Mouse (Mus musculus) 3134 (cell line): ENCODE data around the gene Ngf.
A peak's percentile ranks its signal among the peaks of the same experiment; 100 is the strongest.

Source experiments
- DNase-seq: peaks from one replicate; pipeline ENCODE4 v3.0.0-alpha.2; 2011; ENCODE audit warnings: low spot score; ENCODE audit not compliant: insufficient read length; ENCODE audit errors: extremely low read depth

Ngf gene

DNA sequence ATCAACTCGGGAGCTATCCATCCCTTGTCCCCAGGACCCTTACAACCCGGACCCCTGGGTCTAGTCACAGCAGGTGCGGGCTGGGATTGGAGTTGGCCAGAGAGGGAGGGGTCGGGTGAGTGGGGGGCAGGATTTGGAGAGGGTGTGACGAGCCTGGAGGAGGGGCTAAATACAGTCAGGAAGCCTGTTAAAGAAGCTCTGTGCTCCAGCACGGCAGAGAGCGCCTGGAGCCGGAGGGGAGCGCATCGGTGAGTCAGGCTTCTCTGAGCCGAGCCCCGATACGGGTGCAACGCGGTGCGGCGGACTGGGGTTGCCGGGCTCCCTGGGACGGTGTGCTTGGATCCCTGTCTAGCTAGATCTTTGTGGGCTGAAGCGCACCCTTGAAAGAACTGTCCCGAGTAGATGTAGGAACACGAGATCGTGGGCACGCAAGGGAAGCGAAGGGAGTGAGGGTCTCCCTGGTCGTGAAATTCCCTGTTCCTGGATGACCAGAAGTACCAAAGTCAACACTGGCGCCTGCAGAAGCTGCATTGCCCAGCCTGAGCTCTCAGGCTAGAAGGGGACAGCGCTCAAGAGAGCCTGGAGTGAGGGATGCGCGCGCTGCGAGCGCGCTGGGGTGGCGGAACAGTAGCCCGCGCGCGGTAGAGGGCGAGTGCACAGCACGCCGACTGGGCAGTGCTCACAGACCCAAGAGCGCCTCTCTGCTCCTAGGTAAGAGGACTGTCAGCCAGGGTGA is at the start of gene Ngf:
Ngf (plus strand) TSS at position 207 of the 736 bp plus-strand sequence.
- DNase-seq, result no peak

DNA sequence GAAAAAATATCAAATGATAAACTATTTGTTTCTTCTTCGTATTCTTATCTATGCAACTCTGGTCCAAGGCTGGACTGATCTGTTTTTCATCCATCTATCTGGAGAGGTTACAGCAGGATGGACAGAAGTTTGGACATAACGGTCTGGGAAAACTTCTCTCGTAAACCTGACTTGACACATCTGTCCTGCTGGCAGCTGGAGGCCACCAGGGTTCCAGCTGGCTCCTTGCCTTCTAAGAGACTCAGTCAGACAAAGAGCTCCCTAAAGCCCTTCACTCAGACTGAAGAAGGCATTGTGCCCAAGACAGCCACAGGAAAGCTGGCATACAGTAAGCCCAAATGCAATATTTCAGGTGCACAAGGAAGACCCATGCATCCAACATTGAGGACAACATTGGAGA is 24.2 kb upstream of the Ngf start:
- DNase-seq, result no peak

DNA sequence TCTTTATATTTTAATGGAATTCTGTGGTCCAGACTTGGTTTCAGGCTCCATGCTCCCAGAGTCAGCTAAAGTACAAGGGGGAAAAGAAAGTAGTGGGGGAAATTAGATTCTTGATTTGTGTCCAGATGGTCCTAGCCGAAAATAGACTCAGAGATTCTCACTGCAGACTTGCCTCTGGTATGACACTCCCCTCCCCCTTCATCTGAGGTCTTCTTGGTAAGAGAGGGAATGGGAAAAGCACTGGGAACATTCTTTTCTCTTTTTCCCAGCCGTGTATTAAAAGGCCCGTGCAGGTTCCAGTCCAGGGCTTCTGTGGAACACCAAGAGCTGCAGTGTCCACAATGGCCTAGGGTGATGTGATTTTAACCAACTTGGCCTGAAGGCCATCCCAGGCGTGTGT is 23.0 kb upstream of the Ngf start:
- DNase-seq, result no peak

DNA sequence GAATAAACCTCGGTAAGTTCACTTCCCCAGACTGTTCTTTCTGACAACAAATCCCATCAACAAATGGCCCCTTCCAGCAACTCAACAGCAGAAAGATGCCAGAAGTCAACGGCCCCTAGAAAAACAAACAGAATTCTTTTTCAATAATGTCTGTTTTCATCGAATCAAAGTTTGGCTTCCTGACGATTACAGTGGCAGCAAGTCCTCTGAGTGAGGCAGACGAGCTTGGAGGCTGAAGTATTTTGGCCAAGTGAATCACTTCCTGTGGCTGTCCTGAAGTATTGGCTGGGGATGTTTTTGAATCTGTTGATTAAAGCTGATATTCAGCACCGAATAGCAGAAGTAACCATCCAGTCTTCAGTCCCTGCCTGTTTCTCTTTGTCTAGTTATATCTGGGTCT is 15.2 kb upstream of the Ngf start:
- no peak for DNase-seq

DNA sequence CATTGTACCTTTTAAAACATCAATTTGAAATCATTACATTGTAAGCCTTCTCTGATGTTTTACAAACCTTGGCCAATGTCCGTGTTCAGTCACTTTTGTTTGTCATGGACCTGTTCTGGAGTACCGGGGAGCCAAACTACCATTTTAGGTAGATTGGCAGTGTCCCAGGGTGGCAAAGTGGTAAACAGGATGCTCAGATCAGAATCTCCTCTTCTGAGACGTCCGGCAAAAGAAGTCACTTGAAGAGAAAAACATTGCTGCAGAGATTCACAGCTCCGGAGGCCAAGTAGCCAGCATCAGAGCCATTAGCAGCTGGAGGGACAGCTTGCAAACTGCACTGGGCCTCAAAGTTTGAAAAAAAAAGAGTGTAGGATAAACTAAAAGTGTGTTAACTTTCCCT is 9.2 kb upstream of the Ngf start:
- no peak for DNase-seq

- no peak for DNase-seq
Measured at GRCm38 (mm10) chr3:102460986-102461385, 8.7 kb upstream of the Ngf start.

- no peak for DNase-seq
Measured at GRCm38 (mm10) chr3:102462703-102463336, 6.9 kb upstream of the Ngf start.

- no peak for DNase-seq
Measured at GRCm38 (mm10) chr3:102463339-102463738, 6.4 kb upstream of the Ngf start.

GRCm38 (mm10) chr3:102466587-102466986 is 3.1 kb upstream of the Ngf start:
- no peak for DNase-seq

- DNase-seq, result no peak
Measured at GRCm38 (mm10) chr3:102467121-102467520, 2.6 kb upstream of the Ngf start.

GRCm38 (mm10) chr3:102471251-102471650 is 1.5 kb downstream of the Ngf start:
- DNase-seq, result peak; percentile 73

- DNase-seq, result no peak
Measured at GRCm38 (mm10) chr3:102471799-102472198, 2.1 kb downstream of the Ngf start.

- DNase-seq, result peak; percentile 86
Measured at GRCm38 (mm10) chr3:102474275-102475155, 4.8 kb downstream of the Ngf start.

GRCm38 (mm10) chr3:102477917-102478694 is 8.4 kb downstream of the Ngf start:
- DNase-seq, result peak; percentile 77

GRCm38 (mm10) chr3:102490393-102491123 is 20.8 kb downstream of the Ngf start:
- peak; percentile 71 for DNase-seq

DNA sequence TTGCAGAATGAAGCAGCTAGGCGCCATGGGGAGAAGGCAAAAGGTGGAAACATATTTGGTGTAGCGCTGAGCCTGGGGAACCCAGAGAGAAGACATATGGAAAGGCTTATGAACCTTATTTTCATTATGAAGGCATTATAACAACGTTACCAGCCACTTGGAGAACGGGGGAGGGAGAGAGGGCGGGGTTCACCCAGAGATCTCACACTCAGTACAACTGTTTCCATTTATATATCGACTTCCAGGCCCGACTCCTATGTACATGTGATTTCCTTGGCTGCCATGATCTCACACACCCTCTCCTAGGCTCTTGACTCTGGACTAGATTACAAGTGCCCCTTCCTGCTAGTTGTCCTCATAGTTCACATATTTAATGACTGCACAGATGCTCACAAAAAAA is 28.4 kb downstream of the Ngf start:
- no peak for DNase-seq

- no peak for DNase-seq
Measured at GRCm38 (mm10) chr3:102498931-102499330, 29.2 kb downstream of the Ngf start.

DNA sequence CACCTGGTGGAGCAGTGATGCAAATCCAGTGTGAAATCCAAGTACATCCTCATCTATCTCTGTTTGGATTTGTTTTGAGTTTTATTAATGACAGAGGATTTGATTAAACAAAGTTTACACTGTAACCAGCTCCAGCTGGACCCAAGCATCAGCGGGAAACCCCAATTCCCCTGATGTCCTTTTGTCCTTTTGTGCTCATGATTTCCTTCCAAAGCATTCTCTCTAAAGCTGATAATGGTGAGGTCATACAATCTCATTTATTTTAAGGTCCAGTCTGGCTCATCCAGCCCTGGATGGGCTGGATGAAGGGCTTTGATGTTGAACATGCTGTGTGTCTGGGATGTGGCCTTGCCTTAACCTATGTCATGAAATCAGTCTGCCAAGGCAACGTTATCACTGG is 30.3 kb downstream of the Ngf start:
- DNase-seq, result no peak

DNA sequence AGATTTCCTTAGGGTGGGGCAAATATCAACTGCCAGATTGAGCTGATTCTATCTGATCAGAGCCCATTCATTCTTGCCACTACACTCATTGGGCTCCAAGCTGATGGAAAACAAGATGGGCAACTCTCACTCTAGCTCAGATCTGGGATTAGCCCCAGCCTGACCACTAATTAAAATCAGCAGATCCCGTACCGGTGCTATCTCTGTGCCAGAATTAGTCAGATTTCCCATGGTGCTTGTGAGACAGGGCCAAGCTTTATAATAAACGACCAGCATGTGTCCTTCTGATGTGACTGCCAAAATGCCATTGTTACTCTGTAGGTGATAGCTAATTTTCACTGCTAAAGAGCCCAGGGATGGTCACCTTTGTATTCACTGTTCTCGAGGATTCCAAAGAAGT is 31.5 kb downstream of the Ngf start:
- no peak for DNase-seq

DNA sequence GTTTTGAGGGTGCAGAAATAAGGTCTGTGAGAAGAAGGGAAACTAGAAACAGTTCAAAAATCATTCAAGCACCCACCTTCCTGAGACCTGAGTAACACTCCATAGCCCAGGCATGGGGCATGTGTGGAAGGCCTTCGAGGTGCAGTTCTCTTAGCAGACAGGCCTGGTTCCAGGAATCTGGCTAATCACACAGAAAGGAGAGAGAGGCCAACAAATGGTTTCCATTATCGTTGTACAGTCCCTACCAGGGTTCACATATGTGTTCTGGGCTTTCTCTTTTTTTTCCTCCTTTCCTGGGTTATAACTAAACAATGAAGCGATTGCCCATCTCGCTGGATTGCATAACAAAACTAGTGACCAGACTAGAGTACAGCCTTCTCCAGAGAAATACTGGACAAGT is 35.4 kb downstream of the Ngf start:
- DNase-seq, result no peak
